Mouse (Mus musculus) hindbrain, embryonic 12.5 days (tissue): ENCODE results near the gene Dnajc5g. TPM values are rescaled to one million over a fixed set of nuclear protein-coding genes. Genes with fewer than 3 reads are reported as not detected.

Source experiments
- ATAC-seq: fragments of 200-750 bp; cut with Nextera tagmentation; 2 replicates; pipeline ENCODE4 v1.8.0; 2017; ENCODE audit warnings: moderate TSS enrichment; ENCODE audit not compliant: low FRiP score
- H3K27ac ChIP-seq: fragments of 300-500 bp; sonication (generic); 2 replicates; pipeline ENCODE4 v1.5.1; 2016; ENCODE audit warnings: mild to moderate bottlenecking
- H3K27me3 ChIP-seq: fragments of 300-500 bp; sonication (generic); 2 replicates; pipeline ENCODE4 v1.6.1; 2016; ENCODE audit warnings: mild to moderate bottlenecking
- H3K36me3 ChIP-seq: fragments of 300-500 bp; sonication (generic); 2 replicates; pipeline ENCODE4 v1.6.1; 2016; ENCODE audit warnings: mild to moderate bottlenecking
- H3K4me1 ChIP-seq: fragments of 300-500 bp; sonication (generic); 2 replicates; pipeline ENCODE4 v1.6.1; 2016
- H3K4me2 ChIP-seq: fragments of 300-500 bp; sonication (generic); replicated peaks from 2 replicates; pipeline ENCODE4 v1.6.1; 2016; ENCODE audit warnings: mild to moderate bottlenecking
- H3K4me3 ChIP-seq: fragments of 300-500 bp; sonication (generic); 2 replicates; pipeline ENCODE4 v1.5.1; 2016; ENCODE audit warnings: mild to moderate bottlenecking
- H3K9ac ChIP-seq: fragments of 300-500 bp; sonication (generic); 2 replicates; pipeline ENCODE4 v1.6.1; 2016; ENCODE audit warnings: mild to moderate bottlenecking, moderate library complexity
- H3K9me3 ChIP-seq: fragments of 300-500 bp; sonication (generic); replicated peaks from 2 replicates; pipeline ENCODE4 v1.6.1; 2016; ENCODE audit warnings: mild to moderate bottlenecking
- WGBS: fragments of 180-500 bp; shearing (Covaris S2); methylation state at CpG from one replicate; pipeline ENCODE4 v1.1.7; 2016; 5-methylcytosine and 5-hydroxymethylcytosine counted together
- polyA plus RNA-seq: library from polyadenylated mRNA; unstranded; fragments of >200 nt; fragmentation: Nextera tagmentation; extraction: Ambion mirVana; gene quantifications from 2 replicates; pipeline ENCODE4 v1.2.1, GENCODE M21; 2016

Dnajc5g gene
- polyA plus RNA-seq, 1 experiment from 2014 or later = not detected

- H3K27me3 ChIP-seq = peaks cover 8% of the 10 kb centered on the region; the same call in 1 of the 2 replicates
- no peak overlapping the region for H3K27ac ChIP-seq
- no peak overlapping the region for H3K9ac ChIP-seq
- no peaks in the 10 kb centered on the region for H3K9me3 ChIP-seq
- no peaks in the 10 kb centered on the region for H3K36me3 ChIP-seq
- H3K4me2 ChIP-seq = no peak overlapping the region
- no peaks in the 10 kb centered on the region for H3K4me1 ChIP-seq
- H3K4me3 ChIP-seq = no peak overlapping the region
- WGBS = 29% methylated on average over 10 of the region's 10 CpGs
- ATAC-seq = no peak
These were observed 10.8 kb downstream of the Dnajc5g start for GRCm38 (mm10) chr5:31116912-31117311.

GRCm38 (mm10) chr5:31121111-31121510 lies 15.0 kb downstream of the Dnajc5g start:
- Histone ChIP-seq H3K4me2 (no peak overlapping the region), H3K36me3 (no peaks in the 10 kb centered on the region), H3K9me3 (no peaks in the 10 kb centered on the region), H3K27me3 (peaks cover 8% of the 10 kb centered on the region; the same call in 1 of the 2 replicates), H3K27ac (no peak overlapping the region), H3K9ac (no peak overlapping the region), H3K4me1 (no peaks in the 10 kb centered on the region), H3K4me3 (no peak overlapping the region)
- ATAC-seq = no peak
- WGBS = 91% methylated on average over 8 of the region's 8 CpGs

- Histone ChIP-seq H3K4me1 (no peaks in the 10 kb centered on the region), H3K4me3 (no peak overlapping the region), H3K27me3 (no peaks in the 10 kb centered on the region), H3K4me2 (no peak overlapping the region), H3K27ac (no peak overlapping the region), H3K9me3 (no peaks in the 10 kb centered on the region), H3K36me3 (no peaks in the 10 kb centered on the region), H3K9ac (no peak overlapping the region)
- WGBS = 36% methylated on average over 2 of the region's 2 CpGs
- no peak for ATAC-seq
These were observed 17.4 kb downstream of the Dnajc5g start for GRCm38 (mm10) chr5:31123481-31123880.

- Histone ChIP-seq H3K4me1 (no peaks in the 10 kb centered on the region), H3K27ac (no peak overlapping the region), H3K27me3 (no peaks in the 10 kb centered on the region; the same call in 1 of the 2 replicates), H3K9ac (no peak overlapping the region), H3K36me3 (no peaks in the 10 kb centered on the region), H3K4me3 (no peak overlapping the region), H3K4me2 (no peak overlapping the region), H3K9me3 (no peaks in the 10 kb centered on the region)
- WGBS = 40% methylated on average over 5 of the region's 5 CpGs
- ATAC-seq = no peak
These were observed 20.0 kb downstream of the Dnajc5g start for GRCm38 (mm10) chr5:31126050-31126449.

- H3K4me3 ChIP-seq = peak overlapping the region; percentile 25
- no peak for ATAC-seq
- H3K27ac ChIP-seq = no peak overlapping the region
- H3K9me3 ChIP-seq = no peaks in the 10 kb centered on the region
- H3K27me3 ChIP-seq = peaks cover 66% of the 10 kb centered on the region
- peaks cover 25% of the 10 kb centered on the region for H3K4me1 ChIP-seq
- 1% methylated on average over 33 of the region's 33 CpGs for WGBS
- peaks cover 9% of the 10 kb centered on the region; the same call in 1 of the 2 replicates for H3K36me3 ChIP-seq
- H3K4me2 ChIP-seq = peak overlapping the region; percentile 49
- H3K9ac ChIP-seq = no peak overlapping the region
These were observed 30.8 kb downstream of the Dnajc5g start for GRCm38 (mm10) chr5:31136730-31137424.

GRCm38 (mm10) chr5:31137658-31138057 lies 31.6 kb downstream of the Dnajc5g start:
- peak overlapping the region; percentile 49 for H3K4me2 ChIP-seq
- no peak overlapping the region for H3K27ac ChIP-seq
- no peaks in the 10 kb centered on the region for H3K9me3 ChIP-seq
- peaks cover 66% of the 10 kb centered on the region for H3K27me3 ChIP-seq
- H3K36me3 ChIP-seq = peaks cover 11% of the 10 kb centered on the region; the same call in 1 of the 2 replicates
- H3K4me3 ChIP-seq = peak overlapping the region; percentile 25
- under 1% methylated on average over 13 of the region's 13 CpGs for WGBS
- H3K9ac ChIP-seq = no peak overlapping the region
- ATAC-seq = no peak
- H3K4me1 ChIP-seq = peaks cover 25% of the 10 kb centered on the region

- no peak within 1 kb of the TSS for H3K27ac ChIP-seq
- peak within 1 kb of the TSS; percentile 49 for H3K4me2 ChIP-seq
- H3K27me3 ChIP-seq = peaks cover 66% of the 10 kb centered on the region
- no peak within 1 kb of the TSS for H3K9ac ChIP-seq
- 2% methylated on average over 52 of the region's 52 CpGs for WGBS
- peak within 1 kb of the TSS; percentile 25 for H3K4me3 ChIP-seq
- no peak; the same call in 1 of the 2 replicates for ATAC-seq
- H3K36me3 ChIP-seq = peaks cover 11% of the 10 kb centered on the region; the same call in 1 of the 2 replicates
- no peaks in the 10 kb centered on the region for H3K9me3 ChIP-seq
- peaks cover 25% of the 10 kb centered on the region for H3K4me1 ChIP-seq
These were observed 32.3 kb downstream of the Dnajc5g start, which contains the start of gene Ucn for GRCm38 (mm10) chr5:31138241-31138967. Gene Ucn (minus strand): TSS chr5:31138829.

GRCm38 (mm10) chr5:31138968-31139425 lies 32.9 kb downstream of the Dnajc5g start:
- Histone ChIP-seq H3K4me2 (peak overlapping the region; percentile 49; the same call in 1 of the 2 replicates), H3K9me3 (no peaks in the 10 kb centered on the region), H3K27ac (no peak overlapping the region), H3K36me3 (peaks cover 13% of the 10 kb centered on the region), H3K4me3 (0 out of 2 replicates have a peak overlapping the region, but pooled peaks have one; percentile 25), H3K9ac (no peak overlapping the region), H3K4me1 (peaks cover 25% of the 10 kb centered on the region), H3K27me3 (peaks cover 62% of the 10 kb centered on the region)
- 15% methylated on average over 9 of the region's 9 CpGs for WGBS
- no peak for ATAC-seq

- Histone ChIP-seq H3K27me3 (no peaks in the 10 kb centered on the region), H3K4me1 (peaks cover 11% of the 10 kb centered on the region), H3K36me3 (peaks cover 25% of the 10 kb centered on the region), H3K9me3 (no peaks in the 10 kb centered on the region), H3K4me2 (no peak overlapping the region), H3K9ac (no peak overlapping the region), H3K4me3 (no peak overlapping the region), H3K27ac (no peak overlapping the region)
- WGBS = 97% methylated on average over 4 of the region's 4 CpGs
- ATAC-seq = no peak
These were observed 43.7 kb downstream of the Dnajc5g start for GRCm38 (mm10) chr5:31149781-31150180.

- H3K27ac ChIP-seq = no peak overlapping the region
- WGBS = 89% methylated on average over 3 of the region's 3 CpGs
- H3K27me3 ChIP-seq = no peaks in the 10 kb centered on the region
- H3K36me3 ChIP-seq = peaks cover 19% of the 10 kb centered on the region
- no peak for ATAC-seq
- H3K9ac ChIP-seq = no peak overlapping the region
- H3K4me2 ChIP-seq = no peak overlapping the region
- H3K4me1 ChIP-seq = peaks cover 11% of the 10 kb centered on the region
- H3K9me3 ChIP-seq = no peaks in the 10 kb centered on the region
- no peak overlapping the region for H3K4me3 ChIP-seq
These were observed 45.7 kb downstream of the Dnajc5g start for GRCm38 (mm10) chr5:31151746-31152145.

GRCm38 (mm10) chr5:31153516-31154151 lies 47.5 kb downstream of the Dnajc5g start:
- peak overlapping the region; percentile 69 for H3K4me3 ChIP-seq
- ATAC-seq = peak; percentile 23; the same call in 1 of the 2 replicates
- H3K4me2 ChIP-seq = peak overlapping the region; percentile 78
- H3K36me3 ChIP-seq = peaks cover 38% of the 10 kb centered on the region
- WGBS = 34% methylated on average over 6 of the region's 6 CpGs
- H3K4me1 ChIP-seq = peaks cover 11% of the 10 kb centered on the region
- peak overlapping the region; percentile 76 for H3K9ac ChIP-seq
- no peaks in the 10 kb centered on the region for H3K27me3 ChIP-seq
- H3K27ac ChIP-seq = no peak overlapping the region
- no peaks in the 10 kb centered on the region for H3K9me3 ChIP-seq

- peaks cover 11% of the 10 kb centered on the region for H3K4me1 ChIP-seq
These were observed 48.1 kb downstream of the Dnajc5g start, which contains the start of gene Mpv17 for GRCm38 (mm10) chr5:31154152-31154553. Gene Mpv17 (minus strand): TSS chr5:31154251.

More at GRCm38 (mm10) chr5:31154152-31154553, 48.1 kb downstream of the Dnajc5g start, which contains the start of gene Mpv17:
- Histone ChIP-seq H3K4me2 (peak within 1 kb of the TSS; percentile 78), H3K9me3 (no peaks in the 10 kb centered on the region), H3K27ac (peak within 1 kb of the TSS; percentile 72), H3K27me3 (no peaks in the 10 kb centered on the region), H3K4me3 (peak within 1 kb of the TSS; percentile 69), H3K36me3 (peaks cover 43% of the 10 kb centered on the region), H3K9ac (peak within 1 kb of the TSS; percentile 76)
- peak; percentile 95 for ATAC-seq
- WGBS = under 1% methylated on average over 19 of the region's 19 CpGs
